Mouse (Mus musculus): Measurements from ENCODE around the gene Prep.
"Not testable (repeated sequence)": the region's sequence is repeated elsewhere in the genome, so short reads cannot be mapped to it uniquely, and the experiment has no call there.

Gene Prep

DNA sequence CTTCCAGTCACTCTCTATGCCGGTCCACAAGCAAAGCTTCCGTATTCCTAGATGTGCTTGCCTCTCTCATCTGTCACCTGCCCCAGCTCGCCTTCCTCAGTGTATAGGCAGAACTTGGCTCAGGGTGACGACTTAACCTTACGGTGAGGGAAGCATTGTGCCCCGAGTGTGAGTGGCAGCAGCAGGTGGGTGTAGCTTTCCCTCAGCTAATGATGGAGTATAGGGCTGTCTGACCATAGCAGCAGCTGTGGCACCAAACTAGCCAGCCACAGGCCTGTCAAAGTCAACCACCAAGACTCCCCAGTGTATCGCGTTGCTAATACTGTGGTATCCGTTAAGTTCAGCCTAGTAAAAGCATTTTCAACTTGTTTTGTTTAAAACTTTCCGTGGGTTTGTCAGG, 9.6 kb downstream of the Prep start:
- no peak for DNase-seq

DNA sequence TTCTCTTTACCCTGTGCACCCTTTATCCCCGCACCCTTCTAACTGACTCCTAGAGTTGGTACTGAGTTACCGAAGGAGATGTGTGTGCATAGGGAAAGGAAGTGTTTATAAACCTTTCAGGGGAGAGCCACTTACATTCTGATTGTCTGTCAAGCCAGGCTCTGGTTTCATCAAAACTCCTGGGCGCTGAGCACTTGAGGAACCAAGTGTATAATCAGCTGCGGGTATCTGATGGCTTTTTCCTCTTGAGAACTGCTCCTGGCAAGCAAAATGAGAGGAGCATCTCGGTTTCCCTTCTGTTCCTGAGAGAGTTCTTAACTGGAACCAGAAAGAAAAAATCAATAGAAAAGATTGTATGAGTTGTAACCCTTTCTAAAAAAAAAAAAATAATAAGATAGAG, 10.3 kb downstream of the Prep start:
- no peak for DNase-seq

DNA sequence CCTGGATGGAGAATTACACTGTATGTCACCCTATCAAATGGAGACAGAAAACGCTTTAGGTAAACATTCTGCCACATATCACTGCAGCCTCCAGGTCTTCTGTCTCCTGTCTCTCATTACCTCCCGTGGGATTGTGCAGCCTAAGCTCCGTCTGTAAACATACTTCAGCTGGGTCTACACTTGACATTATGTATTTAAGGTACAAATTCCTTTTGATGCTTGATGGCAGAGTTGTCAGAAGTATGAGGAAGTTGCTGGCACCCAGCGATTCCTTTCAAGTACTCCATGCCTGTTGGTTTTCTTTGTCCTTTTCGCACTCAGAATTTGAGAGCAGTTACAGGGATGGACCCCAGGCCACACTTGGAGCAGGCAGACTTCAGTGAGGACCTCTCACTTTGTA, 12.8 kb downstream of the Prep start:
- DNase-seq = no peak

DNA sequence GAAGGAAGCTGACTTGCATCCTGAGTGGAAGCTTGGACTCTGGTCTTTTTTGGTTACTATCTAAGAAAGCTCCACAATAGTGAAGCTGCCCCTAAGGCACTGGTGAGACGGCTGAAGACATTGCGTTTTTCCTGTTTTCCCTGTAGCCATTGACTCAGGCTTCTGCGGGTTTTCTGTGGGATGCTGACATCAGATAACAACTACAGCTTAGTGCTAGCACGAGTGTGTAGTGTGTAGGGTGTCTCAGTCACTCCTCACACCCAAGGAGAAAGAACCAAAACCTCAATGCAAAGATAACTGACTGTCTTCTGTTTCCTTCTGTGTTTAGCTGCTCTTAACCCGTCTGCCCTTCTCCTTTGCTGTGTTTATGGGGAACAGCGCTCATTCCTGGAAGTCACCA, 13.5 kb downstream of the Prep start:
- no peak for DNase-seq

DNA sequence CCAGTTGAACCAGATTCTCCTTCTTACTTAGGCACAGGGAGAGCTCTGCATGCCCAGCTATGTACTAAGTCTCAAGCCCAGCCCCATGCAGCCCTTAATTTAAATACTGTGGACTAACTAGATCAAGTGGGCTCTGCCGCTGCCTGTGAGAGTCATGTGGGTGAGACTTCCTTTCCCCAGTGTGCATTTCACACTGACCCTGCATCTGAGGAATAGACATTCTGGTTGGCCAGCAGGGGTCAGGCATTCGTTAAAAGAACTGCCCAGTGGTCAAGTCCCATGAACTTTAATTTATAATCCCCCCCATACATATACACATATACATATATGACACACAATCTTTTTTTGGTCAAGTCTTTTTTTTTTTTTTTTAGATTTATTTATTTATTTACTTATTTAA, 15.7 kb downstream of the Prep start:
- DNase-seq = no peak

DNA sequence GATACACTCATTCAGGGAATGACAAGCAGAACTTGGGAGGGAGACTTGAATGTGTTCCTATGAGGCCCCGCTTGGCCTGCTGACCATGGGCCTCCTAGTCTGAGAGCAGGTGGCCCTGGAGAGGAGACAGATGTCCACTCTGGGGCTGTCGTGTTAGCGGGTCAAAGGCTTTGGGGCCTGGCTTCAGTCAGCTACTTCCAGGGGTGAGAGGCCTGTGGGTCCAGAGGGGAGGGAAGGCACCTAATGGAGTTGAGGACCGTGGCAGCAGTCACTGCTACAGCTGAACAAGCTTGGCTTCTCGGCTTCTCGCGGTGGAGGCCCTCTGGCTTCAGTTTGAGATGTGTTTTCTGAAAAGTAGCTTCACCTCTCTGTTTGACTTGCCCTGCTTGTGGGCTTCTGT, 17.0 kb downstream of the Prep start:
- not testable (repeated sequence) for DNase-seq

DNA sequence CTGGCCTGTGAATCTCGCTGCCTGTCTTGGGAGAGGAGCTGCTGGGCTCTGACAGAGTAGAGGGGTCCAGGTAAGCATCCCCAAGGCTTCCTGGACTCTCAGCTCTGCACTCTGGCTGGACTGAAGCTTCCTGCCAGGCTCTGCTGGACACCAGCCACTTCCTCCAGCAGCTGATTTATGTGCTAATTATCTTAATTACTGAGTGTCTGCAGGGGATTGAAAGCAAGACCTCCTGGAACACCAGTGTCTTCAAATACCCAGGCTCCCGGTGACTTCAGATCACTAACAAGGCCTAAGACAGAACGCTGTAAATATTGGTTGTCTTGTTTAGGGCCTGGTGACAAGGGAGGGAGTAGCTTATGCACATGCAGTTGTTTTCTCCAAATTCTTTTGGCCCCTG, 17.5 kb downstream of the Prep start:
- DNase-seq = no peak

DNA sequence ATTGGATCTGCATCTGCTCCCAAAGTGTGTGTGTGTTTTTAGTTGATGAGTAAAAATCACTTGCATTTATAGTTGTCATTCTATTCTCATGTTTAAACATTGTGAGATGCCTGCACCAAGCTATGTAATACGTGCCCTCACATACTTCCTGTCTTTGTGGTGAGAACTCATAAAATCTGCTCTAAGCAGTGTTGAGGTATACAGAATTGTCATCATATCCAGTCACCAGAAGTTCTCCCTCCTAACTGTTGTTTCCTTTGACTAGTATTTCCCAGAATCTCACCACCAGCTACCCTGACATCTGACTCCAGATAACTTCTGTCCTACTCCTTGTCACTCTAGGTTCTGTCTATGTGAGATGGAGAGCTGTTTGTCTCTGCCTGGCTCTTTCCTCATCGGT, 18.3 kb downstream of the Prep start:
- no peak for DNase-seq

DNA sequence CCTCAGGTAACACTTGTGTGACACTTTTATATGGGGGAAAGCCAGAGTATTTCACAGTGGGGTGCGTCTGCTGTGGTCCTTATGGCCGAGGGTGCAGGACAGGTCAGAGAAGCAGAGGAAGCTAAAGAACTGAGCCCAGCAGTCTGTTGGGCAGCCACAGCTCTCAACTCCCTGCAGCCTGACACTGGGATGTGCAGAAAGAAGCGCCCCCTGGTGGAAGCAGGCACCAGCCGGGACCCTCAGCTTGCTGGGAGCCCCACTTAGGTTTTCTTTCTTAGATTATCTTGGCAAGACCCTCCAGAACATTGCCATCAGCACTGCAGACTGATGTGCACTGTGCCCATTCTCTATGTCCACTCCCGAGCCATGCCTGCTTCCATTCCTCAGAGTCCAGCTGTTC, 19.6 kb downstream of the Prep start:
- DNase-seq = peak; percentile 66

DNA sequence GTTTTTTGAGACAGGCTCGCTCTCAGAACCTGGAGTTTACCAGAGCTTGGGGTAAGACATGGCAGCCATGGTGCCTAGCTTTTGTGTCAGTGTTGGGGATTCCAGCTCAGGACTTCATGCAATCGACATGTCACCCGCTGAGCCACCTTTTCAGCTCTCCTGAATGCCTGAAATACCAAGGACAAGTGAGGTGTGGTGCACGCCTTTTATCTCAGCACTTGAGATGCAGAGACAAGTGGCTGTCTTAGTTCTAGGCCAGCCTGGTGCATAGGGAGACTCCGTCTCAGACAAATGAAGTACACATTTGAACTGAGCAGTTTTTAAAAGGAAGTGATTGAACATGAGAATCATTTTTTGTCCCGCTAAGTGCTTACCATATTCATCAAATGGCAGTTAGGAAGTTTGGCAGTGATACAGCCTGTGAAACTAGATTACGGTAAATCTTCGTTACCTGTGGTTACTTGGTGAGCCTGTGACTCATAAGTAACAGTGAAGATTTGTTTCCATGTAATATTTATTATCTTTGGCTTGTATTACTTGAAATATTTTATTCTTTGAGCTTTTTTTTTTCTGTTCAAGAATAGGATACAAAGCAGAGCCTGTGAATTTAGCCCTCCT, 24.6 kb downstream of the Prep start:
- DNase-seq = no peak

DNA sequence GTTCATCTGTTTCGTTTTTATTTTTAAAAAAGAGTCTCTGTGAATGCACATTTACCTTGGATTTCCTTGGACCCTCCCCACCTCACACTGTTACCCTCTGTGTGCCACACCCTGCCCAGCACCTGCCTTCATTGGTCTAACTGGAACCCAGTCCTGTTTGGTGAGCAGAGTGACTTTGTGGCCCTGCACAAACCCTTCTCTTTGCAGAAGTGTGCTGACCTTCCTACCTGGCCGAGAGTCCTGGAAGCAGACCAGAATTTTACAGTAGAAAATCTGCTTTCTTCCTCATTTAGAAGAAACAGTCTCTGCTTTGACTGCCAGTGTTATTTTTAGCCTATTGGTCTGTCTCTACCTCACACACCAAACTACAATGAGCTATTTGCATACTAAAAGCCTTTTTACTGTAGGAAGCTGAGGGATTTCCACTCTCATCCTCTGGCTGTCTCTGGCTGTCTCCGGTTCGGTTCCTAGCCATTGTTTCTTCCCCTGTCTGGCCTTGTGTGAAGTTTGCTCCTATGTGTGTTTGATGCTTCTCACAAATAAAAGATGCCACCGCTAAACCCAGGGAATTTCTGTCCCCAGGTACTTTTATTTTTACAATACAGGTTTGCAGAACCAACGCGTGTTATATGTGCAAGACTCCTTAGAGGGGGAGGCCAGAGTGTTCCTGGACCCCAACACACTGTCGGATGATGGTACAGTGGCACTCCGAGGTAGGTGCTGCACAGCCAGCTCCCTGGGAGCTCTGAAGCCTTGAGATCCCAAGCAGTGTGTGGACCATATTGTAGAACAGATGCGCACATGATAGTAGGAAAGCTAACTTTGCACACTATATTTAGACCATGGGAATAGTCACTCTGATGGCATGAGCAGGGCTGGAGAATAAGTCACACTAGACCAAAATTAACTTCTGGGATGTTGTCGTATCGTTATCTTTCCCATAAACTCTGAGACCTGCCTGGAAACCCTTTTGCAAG, 25.4 kb downstream of the Prep start:
- no peak for DNase-seq

DNA sequence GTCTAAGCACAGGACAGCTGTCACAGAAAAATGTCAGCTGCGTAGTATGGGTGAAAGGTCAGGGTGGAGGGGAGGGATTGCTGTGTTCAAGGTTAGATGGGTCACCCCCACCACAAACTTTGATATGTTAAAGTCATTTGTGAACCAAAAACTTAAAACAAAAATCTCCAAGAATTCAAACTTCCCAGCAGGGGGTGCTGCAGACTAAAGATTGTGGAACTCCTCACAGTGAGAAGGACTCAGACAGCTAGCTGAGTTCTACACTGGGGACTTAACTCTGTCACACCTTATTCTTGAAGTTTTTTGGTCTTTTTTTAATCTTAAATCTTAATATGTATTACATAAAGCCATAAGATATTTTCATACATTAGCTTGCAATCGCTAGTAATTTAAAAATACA, 31.7 kb downstream of the Prep start:
- DNase-seq = peak; percentile 68

DNA sequence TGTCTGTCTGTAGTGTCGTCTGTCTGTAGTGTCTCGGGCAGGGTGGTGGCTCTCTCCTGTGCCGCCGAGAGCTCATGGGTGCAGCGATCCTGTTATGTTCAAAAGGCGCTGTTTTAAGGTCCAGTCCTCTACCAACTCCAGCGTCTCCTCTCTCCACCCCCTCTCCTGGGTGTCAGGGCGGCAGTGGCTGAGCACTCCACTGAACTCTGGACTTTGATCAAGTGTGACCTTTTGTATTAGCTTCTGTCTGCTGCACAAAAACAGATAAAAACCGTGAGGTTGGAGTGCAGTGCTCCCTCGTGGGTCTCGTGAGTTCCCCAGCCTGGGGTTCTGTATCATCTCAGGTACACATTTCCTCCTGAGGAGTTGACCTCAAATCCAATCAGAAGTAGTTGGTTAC, 33.5 kb downstream of the Prep start:
- DNase-seq = no peak

DNA sequence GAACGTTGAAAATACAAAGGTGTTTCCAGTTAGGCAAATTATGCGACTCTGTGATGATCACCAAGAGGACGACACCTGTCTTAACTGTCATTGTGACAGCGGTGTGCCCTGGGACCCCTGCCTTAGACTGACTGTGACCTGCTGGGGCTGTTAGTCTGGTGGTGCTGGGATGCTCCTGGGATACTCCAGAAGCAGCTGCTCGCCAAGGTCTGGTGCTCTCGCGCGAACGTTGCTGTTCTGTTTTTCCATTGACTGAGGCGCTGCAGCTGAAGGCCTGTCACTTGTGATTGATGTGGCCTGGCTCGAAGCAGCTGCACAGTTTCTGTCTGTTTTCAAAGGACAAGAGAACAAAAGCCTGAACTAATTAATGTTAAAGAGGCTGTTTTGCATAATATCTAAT, 36.2 kb downstream of the Prep start:
- peak; percentile 69 for DNase-seq

DNA sequence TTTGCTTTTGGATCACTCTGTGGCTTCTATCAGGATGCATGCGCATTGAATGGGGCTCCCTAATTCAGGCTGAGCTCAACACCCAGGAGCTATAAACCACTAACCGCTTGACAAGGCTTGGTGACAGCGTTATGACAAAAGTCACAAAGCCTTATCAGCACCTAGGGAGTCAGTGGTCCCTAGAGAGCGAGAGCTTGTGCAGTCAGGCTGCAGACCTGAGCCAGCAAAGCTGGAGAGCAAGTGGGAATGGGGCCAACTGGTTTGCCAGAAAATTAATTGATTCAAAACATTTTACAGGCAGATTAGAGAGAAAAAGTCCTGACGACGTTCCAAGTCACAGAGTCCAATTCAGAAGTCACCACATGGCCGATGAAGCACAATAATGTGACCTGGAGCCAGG, 37.1 kb downstream of the Prep start:
- DNase-seq = no peak

DNA sequence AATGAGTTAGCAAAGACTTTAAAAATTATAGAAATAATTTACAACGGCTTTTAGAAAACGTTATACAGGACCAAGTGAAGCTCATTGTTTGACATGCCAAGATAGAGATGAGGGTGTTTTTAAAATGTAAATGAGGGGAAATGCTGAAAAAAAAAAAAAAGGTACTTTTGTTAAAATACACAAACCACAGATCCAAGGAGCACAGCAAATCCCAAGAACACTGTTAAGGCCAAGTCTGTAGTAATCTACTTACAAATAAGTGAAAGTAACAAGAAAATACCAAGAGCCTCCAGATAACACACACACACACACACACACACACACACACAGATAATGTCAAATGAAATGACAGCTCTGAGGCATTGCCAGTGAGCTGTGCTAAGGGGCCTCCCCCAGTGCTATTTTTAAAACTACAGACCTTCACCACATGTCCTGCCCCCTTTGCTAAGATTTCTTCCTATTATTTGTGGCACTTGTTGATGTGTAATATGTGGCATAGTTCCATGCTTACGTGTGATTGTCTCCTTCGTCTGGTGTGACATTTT, 37.6 kb downstream of the Prep start:
- no peak for DNase-seq

DNA sequence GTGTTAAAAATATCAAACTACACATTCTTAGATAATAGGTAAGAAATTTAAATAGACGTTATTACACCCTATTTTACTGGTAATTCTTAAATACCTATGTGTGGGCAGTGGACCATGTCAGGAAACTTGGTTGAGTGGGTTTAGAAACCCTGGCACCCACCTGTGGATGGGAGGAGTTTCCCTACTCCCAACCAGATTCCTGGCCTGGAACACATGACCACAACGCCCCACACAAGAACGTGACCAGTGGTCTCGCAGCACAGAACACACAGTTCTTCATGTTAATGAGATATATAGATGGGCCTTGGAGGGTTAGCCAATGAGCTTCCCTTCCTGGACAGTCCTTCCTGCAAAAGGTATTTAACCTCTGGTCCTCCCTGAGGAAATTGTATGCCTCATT, 39.5 kb downstream of the Prep start:
- no peak for DNase-seq

DNA sequence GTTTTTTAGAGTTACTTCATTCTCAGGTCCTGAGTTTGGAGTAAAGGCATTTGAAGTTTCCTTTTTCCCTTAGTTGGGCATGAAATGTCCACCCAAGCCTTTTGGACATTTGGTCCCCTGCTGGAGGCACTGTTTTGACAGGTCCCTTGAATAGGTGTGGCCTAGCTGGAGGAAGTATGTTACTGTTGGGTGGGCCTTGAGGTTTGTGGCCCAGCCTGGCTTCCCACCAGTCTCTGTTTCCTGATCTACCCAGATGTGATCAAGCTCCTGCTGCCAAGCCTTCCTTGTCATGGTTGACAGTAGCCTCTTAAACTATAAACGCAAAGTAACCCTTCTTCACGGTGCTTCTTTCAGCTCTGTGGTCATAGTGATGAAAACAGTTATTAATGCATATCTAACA, 40.3 kb downstream of the Prep start:
- no peak for DNase-seq

DNA sequence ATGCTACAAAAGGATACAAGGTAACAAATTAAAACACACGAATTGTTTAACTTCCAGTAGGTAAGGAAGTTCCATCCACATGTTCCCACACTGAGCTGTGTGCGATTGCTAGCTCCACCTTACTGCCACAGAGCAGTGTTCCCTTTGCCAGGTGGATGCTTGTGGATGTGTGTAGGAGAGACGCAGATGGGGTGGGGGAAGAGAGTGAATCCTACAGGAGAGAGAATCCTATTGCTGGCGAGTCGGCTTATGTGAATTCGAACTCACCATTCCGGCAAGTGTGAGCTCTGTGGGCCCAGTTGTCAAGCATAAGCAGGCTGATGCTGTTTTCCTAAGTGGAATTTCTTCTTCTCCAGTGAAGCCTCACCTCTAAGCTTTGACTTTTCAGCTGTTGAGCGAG, 42.0 kb downstream of the Prep start:
- DNase-seq = no peak

DNA sequence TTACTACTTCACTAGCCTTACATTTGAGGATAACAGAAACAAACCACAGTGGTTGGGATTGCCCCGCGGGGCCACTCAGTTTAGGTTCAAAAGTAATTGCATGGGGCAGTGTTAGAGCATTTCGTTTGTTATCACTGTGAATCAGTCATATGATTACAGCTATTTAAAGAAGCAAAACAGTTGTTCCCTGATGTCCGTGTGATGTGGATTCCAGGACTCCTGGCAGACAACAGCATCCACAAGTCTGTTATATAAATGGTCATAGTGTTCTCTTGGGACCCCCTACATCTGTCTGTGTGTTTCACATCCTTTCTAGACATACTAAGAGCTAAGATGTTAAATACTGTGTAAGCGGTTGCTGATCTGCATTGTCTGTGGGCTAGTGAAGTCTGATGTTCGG, 43.0 kb downstream of the Prep start:
- no peak for DNase-seq

DNA sequence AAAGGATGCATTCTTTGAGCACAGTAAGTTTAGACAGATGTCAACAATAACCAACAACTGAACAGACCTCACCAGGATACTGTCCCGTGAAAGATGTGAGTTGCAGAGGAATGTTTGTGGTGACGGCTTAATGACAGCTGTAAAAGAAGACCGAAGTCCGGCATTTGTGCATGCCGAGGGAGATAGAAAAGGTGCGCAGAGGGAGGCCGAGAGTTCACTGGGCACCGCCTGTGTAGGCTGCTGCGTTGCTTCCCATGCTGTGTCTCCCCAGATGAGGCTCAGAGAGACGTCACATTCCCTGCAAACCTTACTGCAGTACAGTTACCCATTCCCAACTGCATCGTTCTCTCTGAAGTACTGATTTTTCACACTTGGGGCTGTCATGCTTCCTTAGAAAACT, 45.9 kb downstream of the Prep start:
- no peak for DNase-seq

DNA sequence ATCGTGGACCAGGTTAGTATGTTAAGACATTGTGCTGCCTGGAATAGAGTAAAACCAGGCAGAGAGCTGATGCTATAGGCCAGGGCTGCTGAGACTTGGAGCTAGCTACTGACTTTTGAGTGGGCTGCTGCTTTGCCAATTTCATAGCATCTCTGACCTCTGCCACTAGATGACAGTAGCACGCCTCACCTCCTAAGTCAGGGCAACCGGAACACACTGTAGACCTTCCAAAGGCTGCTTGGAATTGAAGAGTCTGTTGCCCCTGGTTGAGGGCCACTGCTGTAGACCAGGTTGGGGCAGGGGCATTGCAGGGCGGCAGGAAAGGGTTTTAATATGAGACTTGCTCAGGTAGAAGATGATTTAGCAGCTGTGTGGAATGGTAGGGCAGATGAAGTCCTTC, 47.5 kb downstream of the Prep start:
- DNase-seq = peak; percentile 64

DNA sequence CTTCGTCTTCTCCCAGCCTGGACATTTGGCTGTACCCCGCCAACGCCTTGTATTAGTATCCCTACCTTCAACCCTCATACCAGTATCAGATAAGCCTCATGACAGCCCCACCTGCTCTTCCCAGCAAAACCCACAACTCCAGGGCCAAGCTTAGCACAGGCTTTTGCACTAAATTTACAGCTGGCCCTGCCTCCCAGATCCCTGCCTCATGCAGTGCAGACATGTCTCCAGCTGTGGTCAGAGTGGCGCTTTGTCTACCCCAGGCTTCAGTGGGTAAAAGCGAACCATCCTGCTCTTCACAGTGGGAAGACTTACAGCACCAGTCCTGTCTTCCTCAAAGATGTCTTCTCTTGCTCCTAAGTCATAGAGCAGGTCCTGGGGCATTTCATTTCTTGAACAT, 49.8 kb downstream of the Prep start:
- DNase-seq = no peak

DNA sequence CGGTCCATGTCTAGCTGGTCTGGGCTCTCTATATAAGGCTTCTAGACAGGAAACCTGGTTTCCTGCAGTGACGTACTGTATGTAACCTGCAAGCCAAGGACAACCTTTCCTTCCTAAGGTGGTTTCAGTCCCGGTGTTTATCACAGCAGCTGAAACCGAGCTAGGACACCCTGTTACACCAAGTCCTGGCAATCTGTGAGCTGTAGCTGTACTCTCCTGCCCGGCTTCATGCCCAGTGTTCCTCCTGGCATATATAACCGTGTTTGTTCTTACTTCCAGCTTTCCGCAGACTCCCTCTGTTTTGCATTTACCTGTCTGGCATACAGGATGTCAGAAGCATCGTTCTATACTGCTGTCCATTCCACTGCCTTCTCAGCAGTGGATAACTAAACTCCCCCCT, 51.4 kb downstream of the Prep start:
- no peak for DNase-seq

All from thymus, postnatal 14 days (tissue).